In genomic region chr1:89674681-89675080, GRCm38 (mm10) we compare ENCODE assay signal across 14 mouse cellular contexts.
"Had no signal": no experiment of that assay in that cellular context is flagged by ENCODE, and none has a peak within 500 bp of the region (broad histone marks: within the 10 kb centered on the region; RNA-seq: fewer than 3 reads in every experiment).

No protein-coding gene starts in this region.

- H3K27me3 ChIP-seq: limb, embryonic 15.5 days; liver, embryonic 12.5 days; midbrain, embryonic 15.5 days had no signal

- H3K4me2 ChIP-seq: limb, embryonic 15.5 days; liver, embryonic 12.5 days; lung, embryonic 14.5 days; midbrain, embryonic 15.5 days had no signal

- H3K4me3 ChIP-seq: limb, embryonic 15.5 days; liver, embryonic 12.5 days; midbrain, embryonic 15.5 days had no signal

- DNase-seq: kidney, adult 8-10 months; kidney, postnatal 25 days; layer of hippocampus, adult 9-11 months; layer of hippocampus, postnatal 36 days; lung, embryonic 14.5 days; lung, postnatal 10 days; lung, postnatal 4 days; right cerebral cortex, adult 18-20 months; right cerebral cortex, postnatal 25 days; thymus, postnatal 4 days had no signal

- H3K9me3 ChIP-seq: limb, embryonic 15.5 days; liver, embryonic 12.5 days; midbrain, embryonic 15.5 days had no signal

- H3K4me1 ChIP-seq: limb, embryonic 15.5 days; liver, embryonic 12.5 days had no signal

- H3K27ac ChIP-seq: limb, embryonic 15.5 days; liver, embryonic 12.5 days; midbrain, embryonic 15.5 days had no signal

- ATAC-seq: intestine, postnatal 0 days; liver, embryonic 12.5 days; midbrain, embryonic 15.5 days had no signal

- H3K9ac ChIP-seq: limb, embryonic 15.5 days; liver, embryonic 12.5 days; lung, embryonic 14.5 days; midbrain, embryonic 15.5 days had no signal
